Mouse (Mus musculus) activated CD4-positive, CD25-positive, alpha-beta regulatory T cell (primary cell): Measurements from ENCODE around the gene Wdr74. TPM values are rescaled to one million over a fixed set of nuclear protein-coding genes. Genes with fewer than 3 reads are reported as not detected.

Experiments
- polyA plus RNA-seq, 2 experiments: library from polyadenylated mRNA; unstranded; fragments of 100-300 nt; shearing (Covaris generic); gene quantifications; one replicate each; pipeline ENCODE4 v1.2.1; 2017

The Wdr74 gene
- polyA plus RNA-seq, result 10 to 100 TPM; 56.2 to 78.4 TPM

DNA sequence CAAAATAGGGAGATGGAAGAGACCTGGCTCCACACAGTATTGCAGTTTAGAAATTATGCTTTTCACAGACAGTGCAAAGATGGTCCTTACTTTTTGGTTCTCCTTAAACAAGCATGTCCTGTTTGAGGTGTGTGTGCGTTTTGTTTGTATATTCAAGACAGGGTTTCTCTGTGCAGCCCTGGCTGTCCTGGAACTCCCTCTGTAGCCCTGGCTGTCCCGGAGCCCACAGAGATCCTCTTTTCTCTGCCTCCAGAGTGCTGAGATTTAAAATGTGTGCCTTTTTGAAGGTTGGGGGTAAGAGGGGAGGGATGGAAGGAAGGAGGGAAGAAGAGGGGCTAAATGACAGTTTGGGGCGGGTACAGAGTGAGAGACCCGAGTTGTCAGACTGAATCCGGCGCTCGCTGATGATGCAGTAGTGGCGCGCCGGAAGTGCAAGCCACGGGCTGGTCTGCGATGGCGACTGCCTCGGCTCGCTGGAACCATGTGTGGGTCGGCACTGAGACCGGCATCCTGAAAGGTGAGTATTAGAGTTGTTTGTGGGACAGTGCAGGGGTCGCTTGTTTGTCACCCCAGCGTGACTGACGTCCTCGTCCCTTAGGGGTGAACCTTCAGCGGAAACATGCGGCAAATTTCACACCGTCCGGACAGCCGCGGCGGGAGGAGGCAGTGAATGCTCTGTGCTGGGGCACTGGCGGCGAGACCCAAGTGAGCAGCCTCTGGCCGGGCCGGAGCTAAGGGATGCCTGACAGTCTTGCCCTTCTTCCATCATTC, at the start of gene Wdr74:
Gene Wdr74 (plus strand): TSS at position 439 of the 771 bp plus-strand sequence.

DNA sequence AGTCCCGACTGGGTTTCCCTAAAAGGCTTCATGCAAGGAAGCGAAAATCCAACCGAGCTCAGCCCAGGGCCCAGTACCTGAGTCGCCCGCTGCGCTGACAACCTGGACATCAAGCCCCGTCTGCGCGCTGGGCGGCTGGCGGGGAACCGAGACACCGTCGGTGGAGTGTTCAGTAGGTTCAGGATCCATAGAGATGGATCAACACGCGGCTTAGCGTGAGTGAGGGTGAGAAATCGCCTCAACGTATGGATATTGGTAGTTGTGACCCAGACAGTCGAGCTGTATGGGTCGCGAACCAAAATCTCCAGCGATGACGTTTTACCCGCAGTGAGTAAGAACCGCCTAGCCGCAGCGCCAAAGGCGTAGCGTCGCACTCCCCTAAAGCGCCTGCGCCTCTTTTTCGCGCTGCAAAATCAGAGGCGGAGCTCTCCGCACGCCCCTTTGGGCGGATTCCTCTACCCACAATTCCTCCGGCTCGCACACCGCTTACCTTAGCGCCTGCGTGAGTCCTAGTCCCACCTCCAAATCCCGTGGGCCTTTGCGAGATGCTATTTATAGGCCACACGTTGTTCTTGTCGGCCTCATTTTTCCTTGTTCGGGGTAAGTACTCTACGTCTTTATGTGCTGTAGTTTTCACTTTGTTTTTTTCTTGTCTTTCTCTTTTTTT, 12.6 kb upstream of the Wdr74 start, which contains the start of gene Slc3a2:
Gene Slc3a2 (minus strand): TSS at position 463 of the 667 bp plus-strand sequence.

DNA sequence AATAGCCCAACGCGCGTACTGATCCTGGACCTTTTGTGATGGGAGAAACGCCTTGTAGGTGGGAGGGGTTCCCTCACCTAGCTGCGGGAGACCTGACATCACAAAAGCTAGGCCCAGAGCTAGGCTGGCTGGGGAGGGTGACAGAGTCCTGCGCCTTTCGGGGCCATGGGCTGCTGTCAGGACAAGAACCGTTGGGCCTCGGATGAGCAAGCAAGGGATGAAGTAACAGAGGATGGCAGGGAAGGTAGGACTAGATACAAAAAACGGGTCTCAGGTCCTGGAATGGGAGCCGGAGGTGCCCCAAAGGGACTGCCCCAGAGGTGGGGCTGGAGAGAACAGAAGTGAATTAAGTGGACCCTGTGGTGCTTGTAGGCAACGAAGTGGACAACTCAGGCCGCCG, 5.0 kb downstream of the Wdr74 start, which contains the start of gene 1700092M07Rik:
Gene 1700092M07Rik (plus strand): TSS at position 116 of the 400 bp plus-strand sequence.

DNA sequence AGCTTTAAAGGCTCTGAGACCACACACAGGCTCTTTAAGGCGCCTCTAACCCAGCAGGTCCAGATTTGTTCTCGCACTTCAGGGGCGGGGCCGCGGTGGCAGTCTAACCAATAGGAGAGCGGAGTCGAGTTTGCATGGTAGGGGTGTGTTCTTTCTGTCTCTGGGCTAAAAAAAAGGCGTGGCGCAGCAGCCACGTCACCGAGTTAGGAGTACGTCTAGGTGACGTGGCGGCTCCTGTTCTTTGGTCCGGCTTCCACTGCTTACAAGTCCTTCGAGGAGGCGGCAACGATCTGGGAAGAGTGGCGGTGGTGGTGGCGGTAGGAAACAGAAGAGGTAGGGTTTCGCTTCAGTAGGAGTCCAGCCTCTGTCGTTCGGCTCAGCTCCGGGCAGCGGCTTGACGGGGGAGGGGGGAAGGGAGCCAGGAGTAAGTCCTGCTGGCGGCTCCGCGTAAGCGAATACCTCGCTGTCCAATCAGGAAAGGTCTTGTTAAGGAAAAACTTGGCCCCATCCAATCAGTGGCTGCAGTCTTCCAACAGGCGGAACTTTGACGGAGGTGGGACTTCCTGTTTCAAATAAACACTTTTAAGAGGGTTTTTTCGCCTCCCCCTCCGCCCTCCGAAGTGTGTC, 5.7 kb downstream of the Wdr74 start, which contains the start of gene Stx5a:
Gene Stx5a (plus strand): TSS at position 171 of the 627 bp plus-strand sequence.

DNA sequence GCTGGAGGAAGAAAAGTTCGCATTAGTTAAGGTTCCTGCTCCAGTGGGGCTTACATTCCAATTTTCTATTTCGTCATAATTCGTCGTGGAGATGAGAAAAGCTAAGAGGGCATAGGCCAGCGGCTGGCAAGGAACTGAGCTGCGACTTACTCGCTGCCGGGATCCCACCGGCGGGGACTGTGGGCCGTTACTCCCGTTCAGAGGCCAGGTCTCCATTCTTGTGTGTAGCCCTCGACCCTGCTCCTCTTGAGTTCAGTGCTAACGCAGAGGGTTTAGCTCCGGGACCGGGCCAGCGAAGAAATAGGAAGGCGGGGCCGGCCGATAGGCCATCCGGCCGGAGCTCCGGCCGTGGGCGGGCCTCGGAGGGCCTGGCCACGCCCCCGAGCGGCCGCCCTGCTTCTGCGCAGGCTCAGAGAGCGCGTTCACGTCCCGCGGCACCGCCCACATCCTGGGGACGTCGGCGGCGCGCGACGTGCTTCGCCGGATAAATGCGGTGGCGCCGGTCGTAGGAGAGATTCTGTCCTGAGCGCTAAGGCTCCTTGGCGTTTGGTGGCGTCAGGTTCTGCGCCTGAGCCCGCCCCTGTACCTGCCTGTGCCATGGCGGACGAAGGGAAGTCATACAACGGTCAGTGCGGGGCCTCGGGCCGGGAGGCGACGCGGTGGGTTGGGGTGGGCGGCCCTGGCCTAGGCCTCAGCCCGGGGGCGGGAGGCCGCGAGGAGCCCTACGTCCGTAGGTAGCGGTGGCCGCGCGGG, 21.2 kb downstream of the Wdr74 start, which contains the start of gene Nxf1:
Gene Nxf1 (plus strand): TSS at position 439 of the 753 bp plus-strand sequence.

DNA sequence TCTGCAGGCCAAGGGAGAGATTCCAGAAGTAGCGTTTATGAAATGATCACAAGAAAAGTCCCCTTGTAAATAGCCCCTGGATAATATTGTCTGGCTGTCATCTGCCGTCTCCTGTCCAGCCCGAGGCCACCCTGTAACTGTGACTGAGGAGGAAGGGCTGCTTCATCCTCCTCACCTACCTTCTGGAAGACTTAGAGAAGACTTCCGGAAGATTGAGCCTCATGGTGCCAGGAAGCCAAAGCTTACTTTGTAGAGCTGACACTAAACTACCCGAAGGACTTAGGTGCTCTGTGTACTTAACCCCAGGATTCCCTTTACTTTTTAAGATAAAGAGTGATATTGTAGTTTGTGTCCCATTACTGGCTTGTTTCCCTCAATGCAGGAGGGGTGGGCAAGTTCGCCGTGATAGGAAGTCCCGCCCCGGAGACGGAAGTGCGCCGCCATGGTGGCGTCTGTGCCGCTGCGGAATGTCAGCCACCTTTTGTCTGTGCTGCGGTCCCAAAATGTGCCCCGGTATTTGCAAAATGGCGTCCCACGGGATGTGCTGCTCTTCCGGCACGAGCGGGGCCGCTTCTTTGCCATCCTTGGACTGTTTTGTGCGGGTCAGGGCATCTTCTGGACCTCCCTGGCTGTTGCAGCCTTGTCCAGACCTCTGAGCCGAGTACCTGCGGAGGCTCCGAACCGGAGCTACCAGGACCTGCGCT, 35.1 kb downstream of the Wdr74 start, which contains the start of gene Tmem223:
Gene Tmem223 (plus strand): TSS at position 430 of the 704 bp plus-strand sequence.

DNA sequence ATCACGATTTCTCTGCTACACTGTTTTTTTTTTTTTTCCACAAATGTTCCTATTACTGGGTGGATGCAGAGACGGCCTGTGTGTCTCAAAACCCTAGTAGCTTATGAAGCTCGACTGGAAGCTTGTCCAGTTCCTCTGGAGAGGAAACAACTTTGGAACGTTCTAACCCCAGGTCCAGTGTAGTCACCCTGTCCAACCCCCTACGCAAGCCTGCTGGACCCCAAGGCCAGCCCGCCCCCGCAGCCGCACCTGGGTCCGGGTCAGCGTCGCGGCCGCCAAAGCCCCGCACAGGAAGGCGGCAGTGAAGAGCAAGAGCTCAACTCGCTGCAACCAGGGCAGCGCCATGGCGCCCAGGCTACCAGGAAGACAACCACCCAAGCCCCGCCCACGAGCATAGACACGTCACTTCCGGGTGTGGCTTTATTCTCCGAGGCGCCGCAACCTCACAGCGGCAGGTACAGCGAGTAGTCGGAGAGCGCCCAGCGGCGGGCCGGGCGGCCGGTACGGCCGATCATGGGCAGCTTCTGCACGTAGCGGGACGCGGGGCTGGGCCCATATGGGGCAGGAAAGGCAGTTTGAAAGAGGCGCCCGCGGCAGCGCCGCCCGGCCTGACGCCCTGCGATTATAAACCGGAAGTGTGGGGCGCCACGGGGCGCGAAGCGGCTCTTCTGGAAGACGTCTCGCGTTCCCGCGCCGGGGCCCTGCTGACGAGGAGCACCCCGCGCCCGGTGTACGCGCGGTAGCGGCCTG, 38.6 kb downstream of the Wdr74 start, which contains the start of gene Tmem179b:
Gene Tmem179b (minus strand): TSS at position 382 of the 750 bp plus-strand sequence.

DNA sequence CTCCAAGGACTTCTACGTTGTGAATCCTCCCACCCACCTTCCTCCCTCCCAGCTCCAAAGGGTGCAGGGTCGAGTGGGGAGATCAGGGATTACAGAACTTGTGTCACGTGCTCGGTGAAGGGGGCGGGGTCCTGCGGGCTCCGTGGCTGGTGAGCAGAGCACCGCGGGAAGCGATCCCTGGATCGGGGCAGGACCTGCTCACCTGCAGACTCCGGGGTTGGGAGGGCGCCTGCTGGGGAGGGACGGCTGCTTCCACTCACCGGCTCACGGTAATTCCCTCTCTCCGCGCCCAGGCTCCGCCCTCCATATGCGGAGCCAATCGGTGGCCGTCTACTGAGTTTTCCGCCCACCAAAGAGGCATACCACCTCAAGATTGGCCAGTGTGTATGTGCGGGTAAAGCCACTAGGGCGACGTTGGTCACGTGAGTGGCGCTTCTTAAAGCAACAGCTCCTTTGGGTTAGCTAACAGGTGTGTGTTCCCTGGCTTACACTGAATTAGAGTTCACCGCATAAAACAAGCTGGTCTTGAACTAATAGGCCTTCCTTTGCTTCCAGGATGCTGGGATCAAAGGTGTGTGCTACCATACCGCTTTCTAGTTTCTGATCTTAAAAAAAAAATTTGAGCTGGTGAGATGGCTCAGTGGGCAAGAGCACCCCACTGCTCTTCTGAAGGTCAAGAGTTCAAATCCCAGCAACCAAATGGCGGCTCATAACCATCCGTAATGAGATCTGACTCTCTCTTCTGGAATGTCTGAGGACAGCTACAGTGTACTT, 50.6 kb downstream of the Wdr74 start, which contains the start of gene Taf6l:
Gene Taf6l (minus strand): TSS at position 410 of the 774 bp plus-strand sequence.

Other genes with a start within 250 kb of the Wdr74 start
- gene Slc22a8, start 144.6 kb upstream of the Wdr74 start, polyA plus RNA-seq, result under 1 TPM in 1 of 2 experiments, not detected in 1; 0.45 TPM
- under 1 TPM in 1 of 2 experiments, not detected in 1; 0.04 TPM for gene Slc22a6, start 117.8 kb upstream of the Wdr74 start, polyA plus RNA-seq
- under 1 TPM in 1 of 2 experiments, not detected in 1; 0.04 TPM for gene Chrm1, start 72.0 kb upstream of the Wdr74 start, polyA plus RNA-seq
- 100 to 1,000 TPM; 123 to 154 TPM for gene Slc3a2, start 12.5 kb upstream of the Wdr74 start, polyA plus RNA-seq
- gene 1700092M07Rik, start 4.9 kb downstream of the Wdr74 start, polyA plus RNA-seq, result under 1 TPM; 0.53 to 0.74 TPM
- 100 to 1,000 TPM; 143 to 165 TPM for gene Stx5a, start 5.6 kb downstream of the Wdr74 start, polyA plus RNA-seq
- gene Nxf1, start 21.2 kb downstream of the Wdr74 start, polyA plus RNA-seq, result 100 to 1,000 TPM; 161 to 220 TPM
- gene Tmem223, start 35.2 kb downstream of the Wdr74 start, polyA plus RNA-seq, result 10 to 100 TPM; 90.9 to 99.6 TPM
- 100 to 1,000 TPM; 176 to 213 TPM for gene Tmem179b, start 38.6 kb downstream of the Wdr74 start, polyA plus RNA-seq
- gene Taf6l, start 50.6 kb downstream of the Wdr74 start, polyA plus RNA-seq, result 10 to 100 TPM; 12.9 to 19.2 TPM
- 100 to 1,000 TPM; 144 to 188 TPM for gene Polr2g, start 62.8 kb downstream of the Wdr74 start, polyA plus RNA-seq
- 1 to 10 TPM; 2.1 to 2.7 TPM for gene Zbtb3, start 66.7 kb downstream of the Wdr74 start, polyA plus RNA-seq
- gene Ttc9c, start 83.5 kb downstream of the Wdr74 start, polyA plus RNA-seq, result 10 to 100 TPM; 45.5 TPM
- 10 to 100 TPM; 13.8 to 14.4 TPM for gene Hnrnpul2, start 84.2 kb downstream of the Wdr74 start, polyA plus RNA-seq
- gene AC129217.1, start 93.9 kb downstream of the Wdr74 start, polyA plus RNA-seq, result under 1 TPM in 1 of 2 experiments, not detected in 1; 0.89 TPM
- 100 to 1,000 TPM; 115 to 134 TPM for gene Bscl2, start 101.6 kb downstream of the Wdr74 start, polyA plus RNA-seq
- gene Gng3, start 103.4 kb downstream of the Wdr74 start, polyA plus RNA-seq, result 1 to 10 TPM in 1 of 2 experiments, under 1 TPM in 1; 0.39 to 1.0 TPM
- under 1 TPM in 1 of 2 experiments, not detected in 1; 0.10 TPM for gene Lrrn4cl, start 114.9 kb downstream of the Wdr74 start, polyA plus RNA-seq
- 100 to 1,000 TPM; 155 to 175 TPM for gene Ubxn1, start 135.7 kb downstream of the Wdr74 start, polyA plus RNA-seq
- 100 to 1,000 TPM in 1 of 2 experiments, 10 to 100 TPM in 1; 79.3 to 105 TPM for gene Uqcc3, start 145.1 kb downstream of the Wdr74 start, polyA plus RNA-seq
- 10 to 100 TPM; 81.7 to 89.2 TPM for gene Lbhd1, start 147.9 kb downstream of the Wdr74 start, polyA plus RNA-seq
- not detected for gene Gm49403, start 148.1 kb downstream of the Wdr74 start, polyA plus RNA-seq
- gene 1810009A15Rik, start 153.0 kb downstream of the Wdr74 start, polyA plus RNA-seq, result 10 to 100 TPM; 53.7 to 60.3 TPM
- gene Gm49416, start 153.1 kb downstream of the Wdr74 start, polyA plus RNA-seq, result not detected
- gene Ints5, start 157.2 kb downstream of the Wdr74 start, polyA plus RNA-seq, result 10 to 100 TPM; 33.7 to 35.1 TPM
- gene Ganab, start 162.2 kb downstream of the Wdr74 start, polyA plus RNA-seq, result 100 to 1,000 TPM in 1 of 2 experiments, 10 to 100 TPM in 1; 76.4 to 105 TPM
- gene B3gat3, start 184.5 kb downstream of the Wdr74 start, polyA plus RNA-seq, result 10 to 100 TPM; 32.7 to 61.4 TPM
- 10 to 100 TPM in 1 of 2 experiments, 1 to 10 TPM in 1; 6.7 to 22.9 TPM for gene Rom1, start 193.5 kb downstream of the Wdr74 start, polyA plus RNA-seq
- gene Eml3, start 193.7 kb downstream of the Wdr74 start, polyA plus RNA-seq, result 10 to 100 TPM; 65.5 to 86.4 TPM
- gene Mta2, start 206.0 kb downstream of the Wdr74 start, polyA plus RNA-seq, result 100 to 1,000 TPM; 207 to 252 TPM
- 10 to 100 TPM; 28.1 to 34.9 TPM for gene Tut1, start 218.0 kb downstream of the Wdr74 start, polyA plus RNA-seq
- 100 to 1,000 TPM; 243 to 311 TPM for gene Eef1g, start 231.2 kb downstream of the Wdr74 start, polyA plus RNA-seq